Mouse (Mus musculus): ENCODE measurements at regions not wholly inside any gene's neighbourhood (a gene's known extent, or its start where the extent isn't known, plus 50 kb on each side); places are given as distances from the start of the nearest gene placed in this dataset.
"Not testable (repeated sequence)": the region's sequence is repeated elsewhere in the genome, so short reads cannot be mapped to it uniquely, and the experiment has no call there.

- not testable (repeated sequence) for H3K4me1 ChIP-seq (ENCODE audit: control insufficient read depth, insufficient read depth, low read length); H3K27ac ChIP-seq (ENCODE audit: insufficient read depth, low read length); H3K4me3 ChIP-seq (ENCODE audit: insufficient read depth, low read length)
Measured at GRCm38 (mm10) chr8:118209301-118209700, 74.2 kb upstream of the Cdh13 start.

- no peak for TF ChIP-seq CTCF (IDR thresholded peaks at IDR 0.05; ENCODE audit: extremely low read depth, insufficient read depth, low read length)
- TF ChIP-seq POLR2A (IDR thresholded peaks at IDR 0.05; ENCODE audit: extremely low read depth, insufficient read depth, low read length): no peak
- Histone ChIP-seq H3K4me3 (ENCODE audit: insufficient read depth, low read length) (no peak overlapping the region), H3K27ac (ENCODE audit: insufficient read depth, low read length) (no peak overlapping the region), H3K4me1 (ENCODE audit: control insufficient read depth, insufficient read depth, low read length) (no peaks in the 10 kb centered on the region; the same call in 1 of the 2 replicates)
Measured at GRCm38 (mm10) chr8:118190866-118191265, 92.7 kb upstream of the Cdh13 start.

- no peaks in the 10 kb centered on the region; the same call in 1 of the 2 replicates for H3K4me1 ChIP-seq (ENCODE audit: control insufficient read depth, insufficient read depth, low read length)
- no peak overlapping the region for H3K27ac ChIP-seq (ENCODE audit: insufficient read depth, low read length)
- TF ChIP-seq CTCF (IDR thresholded peaks at IDR 0.05; ENCODE audit: extremely low read depth, insufficient read depth, low read length): no peak
- TF ChIP-seq POLR2A (IDR thresholded peaks at IDR 0.05; ENCODE audit: extremely low read depth, insufficient read depth, low read length): no peak
- no peak overlapping the region for H3K4me3 ChIP-seq (ENCODE audit: insufficient read depth, low read length)
Measured at GRCm38 (mm10) chr8:118189226-118189625, 94.3 kb upstream of the Cdh13 start.

GRCm38 (mm10) chr8:118169001-118169413, 114.5 kb upstream of the Cdh13 start:
- peaks cover 2% of the 10 kb centered on the region; the same call in 1 of the 2 replicates for H3K4me1 ChIP-seq (ENCODE audit: control insufficient read depth, insufficient read depth, low read length)
- H3K27ac ChIP-seq (ENCODE audit: insufficient read depth, low read length): no peak overlapping the region
- TF ChIP-seq POLR2A (IDR thresholded peaks at IDR 0.05; ENCODE audit: extremely low read depth, insufficient read depth, low read length): no peak
- peak; percentile 32; the same call in 1 of the 2 replicates for TF ChIP-seq CTCF (IDR thresholded peaks at IDR 0.05; ENCODE audit: extremely low read depth, insufficient read depth, low read length)
- no peak overlapping the region for H3K4me3 ChIP-seq (ENCODE audit: insufficient read depth, low read length)

GRCm38 (mm10) chr8:118162171-118162570, 121.4 kb upstream of the Cdh13 start:
- Histone ChIP-seq H3K27ac (ENCODE audit: insufficient read depth, low read length) (no peak overlapping the region), H3K4me3 (ENCODE audit: insufficient read depth, low read length) (no peak overlapping the region), H3K4me1 (ENCODE audit: control insufficient read depth, insufficient read depth, low read length) (peaks cover 4% of the 10 kb centered on the region)
- TF ChIP-seq POLR2A (IDR thresholded peaks at IDR 0.05; ENCODE audit: extremely low read depth, insufficient read depth, low read length) (no peak), CTCF (IDR thresholded peaks at IDR 0.05; ENCODE audit: extremely low read depth, insufficient read depth, low read length) (no peak)

- TF ChIP-seq CTCF (IDR thresholded peaks at IDR 0.05; ENCODE audit: extremely low read depth, insufficient read depth, low read length): no peak
- no peak for TF ChIP-seq POLR2A (IDR thresholded peaks at IDR 0.05; ENCODE audit: extremely low read depth, insufficient read depth, low read length)
- Histone ChIP-seq H3K4me1 (ENCODE audit: control insufficient read depth, insufficient read depth, low read length) (peaks cover 1% of the 10 kb centered on the region; the same call in 1 of the 2 replicates), H3K27ac (ENCODE audit: insufficient read depth, low read length) (no peak overlapping the region), H3K4me3 (ENCODE audit: insufficient read depth, low read length) (no peak overlapping the region)
Measured at GRCm38 (mm10) chr8:118147359-118148205, 136.0 kb upstream of the Cdh13 start.

GRCm38 (mm10) chr8:118144546-118144945, 139.0 kb upstream of the Cdh13 start:
- Histone ChIP-seq H3K4me1 (ENCODE audit: control insufficient read depth, insufficient read depth, low read length) (peaks cover 1% of the 10 kb centered on the region; the same call in 1 of the 2 replicates), H3K4me3 (ENCODE audit: insufficient read depth, low read length) (no peak overlapping the region), H3K27ac (ENCODE audit: insufficient read depth, low read length) (no peak overlapping the region)
- TF ChIP-seq CTCF (IDR thresholded peaks at IDR 0.05; ENCODE audit: extremely low read depth, insufficient read depth, low read length) (no peak), POLR2A (IDR thresholded peaks at IDR 0.05; ENCODE audit: extremely low read depth, insufficient read depth, low read length) (no peak)

GRCm38 (mm10) chr8:118142311-118142710, 141.2 kb upstream of the Cdh13 start:
- Histone ChIP-seq H3K4me1 (ENCODE audit: control insufficient read depth, insufficient read depth, low read length) (peaks cover 1% of the 10 kb centered on the region; the same call in 1 of the 2 replicates), H3K27ac (ENCODE audit: insufficient read depth, low read length) (no peak overlapping the region), H3K4me3 (ENCODE audit: insufficient read depth, low read length) (no peak overlapping the region)
- TF ChIP-seq CTCF (IDR thresholded peaks at IDR 0.05; ENCODE audit: extremely low read depth, insufficient read depth, low read length) (no peak), POLR2A (IDR thresholded peaks at IDR 0.05; ENCODE audit: extremely low read depth, insufficient read depth, low read length) (no peak)

GRCm38 (mm10) chr8:118139928-118140327, 143.6 kb upstream of the Cdh13 start:
- Histone ChIP-seq H3K4me3 (ENCODE audit: insufficient read depth, low read length) (no peak overlapping the region), H3K4me1 (ENCODE audit: control insufficient read depth, insufficient read depth, low read length) (peaks cover 1% of the 10 kb centered on the region; the same call in 1 of the 2 replicates), H3K27ac (ENCODE audit: insufficient read depth, low read length) (no peak overlapping the region)
- TF ChIP-seq POLR2A (IDR thresholded peaks at IDR 0.05; ENCODE audit: extremely low read depth, insufficient read depth, low read length) (no peak), CTCF (IDR thresholded peaks at IDR 0.05; ENCODE audit: extremely low read depth, insufficient read depth, low read length) (no peak)

- TF ChIP-seq POLR2A (IDR thresholded peaks at IDR 0.05; ENCODE audit: extremely low read depth, insufficient read depth, low read length) (no peak), CTCF (IDR thresholded peaks at IDR 0.05; ENCODE audit: extremely low read depth, insufficient read depth, low read length) (no peak)
- Histone ChIP-seq H3K4me1 (ENCODE audit: control insufficient read depth, insufficient read depth, low read length) (no peaks in the 10 kb centered on the region), H3K27ac (ENCODE audit: insufficient read depth, low read length) (no peak overlapping the region), H3K4me3 (ENCODE audit: insufficient read depth, low read length) (no peak overlapping the region)
Measured at GRCm38 (mm10) chr8:118137846-118138245, 145.7 kb upstream of the Cdh13 start.
